Mouse (Mus musculus): Measurements from ENCODE around the gene Figla. TPM values are rescaled to one million over a fixed set of nuclear protein-coding genes. Genes with fewer than 3 reads are reported as not detected.
A peak's percentile ranks its signal among the peaks of the same experiment; 100 is the strongest.
"Not testable (repeated sequence)": the region's sequence is repeated elsewhere in the genome, so short reads cannot be mapped to it uniquely, and the experiment has no call there.

Figla gene
- polyA plus RNA-seq, 1 experiment from 2014 or later: not detected

- no peak overlapping the region for H3K4me2 ChIP-seq
- no peaks in the 10 kb centered on the region for H3K36me3 ChIP-seq
- no peak overlapping the region for H3K4me3 ChIP-seq
- no peak for ATAC-seq (replicated peaks; ENCODE audit: insufficient number of reproducible peaks, insufficient read depth, low FRiP score, low read depth)
- no peaks in the 10 kb centered on the region for H3K9me3 ChIP-seq (replicated peaks)
- WGBS: 74% methylated on average over 18 of the region's 18 CpGs
- H3K4me1 ChIP-seq (replicated peaks): no peaks in the 10 kb centered on the region
- no peak overlapping the region for H3K27ac ChIP-seq
- no peaks in the 10 kb centered on the region for H3K27me3 ChIP-seq
- H3K9ac ChIP-seq: no peak overlapping the region
Observed at GRCm38 (mm10) chr6:86003405-86003925, 12.5 kb upstream of the Figla start.

- Histone ChIP-seq H3K9me3 (replicated peaks) (no peaks in the 10 kb centered on the region), H3K4me1 (replicated peaks) (no peaks in the 10 kb centered on the region), H3K27me3 (no peaks in the 10 kb centered on the region), H3K27ac (no peak overlapping the region), H3K4me2 (peak overlapping the region; percentile 54), H3K4me3 (peak overlapping the region; percentile 18), H3K9ac (no peak overlapping the region), H3K36me3 (no peaks in the 10 kb centered on the region)
- WGBS: 8% methylated on average over 18 of the region's 18 CpGs
- ATAC-seq (replicated peaks; ENCODE audit: insufficient number of reproducible peaks, insufficient read depth, low FRiP score, low read depth): peak; percentile 86; the same call in 1 of the 2 replicates
Observed at GRCm38 (mm10) chr6:86004271-86005148, 11.5 kb upstream of the Figla start.

GRCm38 (mm10) chr6:86009980-86010379 is 6.0 kb upstream of the Figla start:
- no peak for ATAC-seq (replicated peaks; ENCODE audit: insufficient number of reproducible peaks, insufficient read depth, low FRiP score, low read depth)
- Histone ChIP-seq H3K4me3 (no peak overlapping the region), H3K4me2 (no peak overlapping the region), H3K36me3 (no peaks in the 10 kb centered on the region), H3K9ac (no peak overlapping the region), H3K27ac (no peak overlapping the region), H3K4me1 (replicated peaks) (no peaks in the 10 kb centered on the region), H3K9me3 (replicated peaks) (no peaks in the 10 kb centered on the region), H3K27me3 (no peaks in the 10 kb centered on the region)
- 34% methylated on average over 4 of the region's 4 CpGs for WGBS

- H3K36me3 ChIP-seq; H3K4me3 ChIP-seq; H3K27me3 ChIP-seq; H3K9me3 ChIP-seq (replicated peaks); H3K27ac ChIP-seq; H3K4me2 ChIP-seq; H3K9ac ChIP-seq; H3K4me1 ChIP-seq (replicated peaks): not testable (repeated sequence)
- ATAC-seq (replicated peaks; ENCODE audit: insufficient number of reproducible peaks, insufficient read depth, low FRiP score, low read depth): peak; percentile 23; the same call in 1 of the 2 replicates
- WGBS: 50% methylated on average over 5 of the region's 5 CpGs
Observed at GRCm38 (mm10) chr6:86014812-86015211, 1.2 kb upstream of the Figla start.

- WGBS: 79% methylated on average over 23 of the region's 23 CpGs
- Histone ChIP-seq H3K9me3 (replicated peaks) (no peaks in the 10 kb centered on the region), H3K4me3 (no peak overlapping the region), H3K4me1 (replicated peaks) (no peaks in the 10 kb centered on the region), H3K9ac (no peak overlapping the region), H3K27ac (no peak overlapping the region), H3K36me3 (no peaks in the 10 kb centered on the region), H3K4me2 (no peak overlapping the region), H3K27me3 (0 out of 2 replicates have a peak, but pooled peaks cover 2% of the 10 kb centered on the region)
- ATAC-seq (replicated peaks; ENCODE audit: insufficient number of reproducible peaks, insufficient read depth, low FRiP score, low read depth): no peak
Observed at GRCm38 (mm10) chr6:86016793-86017350, 901 bp downstream of the Figla start.

GRCm38 (mm10) chr6:86019415-86020237 is 3.7 kb downstream of the Figla start:
- WGBS: 51% methylated on average over 4 of the region's 4 CpGs
- H3K9ac ChIP-seq: no peak overlapping the region
- H3K9me3 ChIP-seq (replicated peaks): no peaks in the 10 kb centered on the region
- no peak; the same call in 1 of the 2 replicates for ATAC-seq (replicated peaks; ENCODE audit: insufficient number of reproducible peaks, insufficient read depth, low FRiP score, low read depth)
- H3K4me2 ChIP-seq: no peak overlapping the region
- 0 out of 2 replicates have a peak, but pooled peaks cover 2% of the 10 kb centered on the region for H3K27me3 ChIP-seq
- no peak overlapping the region for H3K4me3 ChIP-seq
- H3K4me1 ChIP-seq (replicated peaks): no peaks in the 10 kb centered on the region
- no peak overlapping the region for H3K27ac ChIP-seq
- no peaks in the 10 kb centered on the region for H3K36me3 ChIP-seq

- no peaks in the 10 kb centered on the region for H3K9me3 ChIP-seq (replicated peaks)
- no peak overlapping the region for H3K27ac ChIP-seq
- WGBS: 39% methylated on average over 3 of the region's 3 CpGs
- H3K4me1 ChIP-seq (replicated peaks): no peaks in the 10 kb centered on the region
- H3K9ac ChIP-seq: no peak overlapping the region
- H3K36me3 ChIP-seq: no peaks in the 10 kb centered on the region
- 0 out of 2 replicates have a peak, but pooled peaks cover 2% of the 10 kb centered on the region for H3K27me3 ChIP-seq
- no peak overlapping the region for H3K4me3 ChIP-seq
- no peak for ATAC-seq (replicated peaks; ENCODE audit: insufficient number of reproducible peaks, insufficient read depth, low FRiP score, low read depth)
- H3K4me2 ChIP-seq: no peak overlapping the region
Observed at GRCm38 (mm10) chr6:86020948-86021347, 5.0 kb downstream of the Figla start.

DNA sequence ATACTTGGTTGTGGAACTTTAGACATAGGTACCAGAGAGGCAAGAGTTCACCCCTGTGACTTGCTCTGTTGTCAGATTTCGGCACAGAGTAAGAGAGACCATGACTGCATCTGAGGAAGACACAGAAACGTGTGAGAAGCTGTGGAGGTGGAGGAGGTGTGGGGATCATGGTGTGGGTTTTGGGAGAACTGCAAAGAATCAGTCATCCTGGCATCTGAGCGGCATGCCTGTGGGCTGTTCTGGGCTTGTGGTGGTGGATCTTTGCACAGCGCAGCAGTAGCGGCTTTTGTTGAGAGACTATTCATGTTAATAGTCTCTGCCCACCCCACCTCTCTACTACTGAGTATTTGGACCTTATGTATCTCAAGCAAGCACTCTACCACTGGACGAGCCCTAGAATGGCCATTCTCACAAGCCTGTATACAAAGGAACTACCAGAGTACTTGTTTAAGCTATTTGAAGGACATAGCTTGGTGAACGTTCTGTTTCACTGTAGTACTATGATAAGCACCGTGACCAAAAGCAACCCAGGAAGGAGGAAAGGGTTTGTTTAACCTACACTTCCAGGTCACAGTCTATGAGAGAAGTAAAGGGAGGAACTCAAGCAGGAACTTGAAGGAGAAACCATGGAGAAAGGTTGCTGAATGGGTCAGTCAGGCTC is 10.8 kb downstream of the Figla start:
- Histone ChIP-seq H3K36me3 (no peaks in the 10 kb centered on the region), H3K4me3 (no peak overlapping the region), H3K4me2 (no peak overlapping the region), H3K27ac (no peak overlapping the region), H3K9ac (no peak overlapping the region), H3K4me1 (replicated peaks) (peaks cover 7% of the 10 kb centered on the region), H3K9me3 (replicated peaks) (no peaks in the 10 kb centered on the region), H3K27me3 (peaks cover 40% of the 10 kb centered on the region)
- no peak for ATAC-seq (replicated peaks; ENCODE audit: insufficient number of reproducible peaks, insufficient read depth, low FRiP score, low read depth)
- 72% methylated on average over 8 of the region's 8 CpGs for WGBS

DNA sequence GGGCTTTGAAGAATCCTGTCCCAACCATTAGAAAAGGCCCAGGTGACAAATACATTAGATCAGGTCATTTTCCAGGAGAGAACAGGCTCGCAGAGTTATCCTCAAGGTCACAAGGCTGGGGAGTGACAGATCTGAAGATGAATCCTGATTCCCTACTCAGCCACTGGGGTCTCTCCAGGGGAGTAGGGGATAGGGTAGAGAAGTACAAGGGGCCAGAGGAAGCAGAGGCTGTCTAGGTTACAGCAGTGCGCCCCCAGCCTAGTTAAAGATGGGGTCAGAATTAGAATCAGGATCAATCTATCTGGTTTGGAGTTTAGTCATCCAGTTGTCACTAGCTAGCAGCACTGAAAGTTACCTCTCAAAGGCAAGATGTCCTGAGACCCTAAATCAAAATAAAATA is 12.2 kb downstream of the Figla start:
- Histone ChIP-seq H3K27me3 (peaks cover 40% of the 10 kb centered on the region), H3K9me3 (replicated peaks) (no peaks in the 10 kb centered on the region), H3K4me1 (replicated peaks) (peaks cover 7% of the 10 kb centered on the region), H3K4me2 (peak overlapping the region; percentile 95), H3K9ac (no peak overlapping the region), H3K4me3 (peak overlapping the region; percentile 54), H3K36me3 (no peaks in the 10 kb centered on the region), H3K27ac (no peak overlapping the region)
- ATAC-seq (replicated peaks; ENCODE audit: insufficient number of reproducible peaks, insufficient read depth, low FRiP score, low read depth): no peak
- 64% methylated on average over 2 of the region's 2 CpGs for WGBS

- Histone ChIP-seq H3K9ac (peak within 1 kb of the TSS; percentile 49), H3K27ac (no peak within 1 kb of the TSS), H3K4me2 (peak within 1 kb of the TSS; percentile 95), H3K4me1 (replicated peaks) (peaks cover 7% of the 10 kb centered on the region), H3K36me3 (no peaks in the 10 kb centered on the region), H3K9me3 (replicated peaks) (no peaks in the 10 kb centered on the region), H3K27me3 (peaks cover 40% of the 10 kb centered on the region), H3K4me3 (peak within 1 kb of the TSS; percentile 54)
- peak; percentile 35; the same call in 1 of the 2 replicates for ATAC-seq (replicated peaks; ENCODE audit: insufficient number of reproducible peaks, insufficient read depth, low FRiP score, low read depth)
- under 1% methylated on average over 56 of the region's 56 CpGs for WGBS
Observed at GRCm38 (mm10) chr6:86028601-86029322, 12.8 kb downstream of the Figla start, which contains the start of gene Add2. TSS of gene Add2 (plus strand) at chr6:86028681.

Measured in heart, embryonic 15.5 days (tissue).